In the genomic region with DNA sequence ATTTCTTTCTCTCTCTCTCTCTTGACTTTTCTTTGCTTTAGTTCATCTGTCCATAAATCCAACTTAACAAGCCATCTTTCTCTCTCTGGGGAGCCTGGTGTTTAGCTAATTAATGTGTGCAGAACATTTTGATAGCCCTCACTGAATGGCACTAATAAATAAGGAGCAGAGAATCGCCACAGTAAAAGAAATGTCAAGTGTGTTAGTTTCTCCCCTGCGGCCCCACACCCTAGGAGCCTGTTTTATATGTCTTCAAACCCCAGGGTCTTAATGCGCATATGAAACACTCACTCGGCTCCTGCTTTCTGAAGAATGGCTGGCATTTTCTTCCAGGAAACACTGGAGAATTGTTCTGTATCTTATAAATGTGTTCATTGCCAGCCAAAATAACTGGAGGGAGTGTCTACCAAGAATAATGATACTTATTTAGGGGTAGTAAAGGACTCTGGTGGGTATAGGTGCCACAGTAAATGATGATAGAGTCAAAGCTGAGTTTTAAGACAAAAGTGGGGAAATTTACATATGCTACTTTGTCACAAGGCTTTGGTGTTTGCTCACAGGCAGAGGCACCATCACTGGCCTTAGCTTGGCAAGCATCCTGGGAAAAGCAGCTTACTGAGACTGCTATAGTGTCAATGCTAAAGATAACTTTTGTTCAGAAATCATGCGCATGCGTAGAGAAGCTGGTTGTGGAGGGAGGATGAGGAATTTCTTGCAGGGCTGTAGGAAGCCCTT, we compare ENCODE assay signal across 12 mouse cellular contexts.
DNase-seq lines count a peak whose midpoint lies in the region; ATAC-seq lines count a peak whose summit lies in the region.
"Had no signal": no experiment of that assay in that cellular context is flagged by ENCODE, and none has a peak within 500 bp of the region (broad histone marks: within the 10 kb centered on the region; RNA-seq: fewer than 3 reads in every experiment).

No protein-coding gene starts in this region.

- no peak overlapping the region for H3K27ac ChIP-seq in forebrain, embryonic 16.5 days (ENCODE audit: low read length)
- H3K27ac ChIP-seq in midbrain, embryonic 16.5 days (ENCODE audit: low read length), result no peak overlapping the region
- H3K27ac ChIP-seq in liver, embryonic 12.5 days, result no peak overlapping the region
- H3K27ac ChIP-seq: embryonic facial prominence, embryonic 15.5 days; macrophage had no signal

- H3K4me1 ChIP-seq in forebrain, embryonic 16.5 days (replicated peaks; ENCODE audit: control insufficient read depth, insufficient read depth, low read length), result no peaks in the 10 kb centered on the region; the same call in 1 of the 2 replicates
- H3K4me1 ChIP-seq in midbrain, embryonic 16.5 days (ENCODE audit: control insufficient read depth, insufficient read depth, low read length), result 0 out of 2 replicates have a peak, but pooled peaks cover 3% of the 10 kb centered on the region
- no peaks in the 10 kb centered on the region for H3K4me1 ChIP-seq in liver, embryonic 12.5 days
- H3K4me1 ChIP-seq: embryonic facial prominence, embryonic 15.5 days had no signal

- ATAC-seq in forebrain, embryonic 16.5 days, result peak; percentile 62
- 0 out of 2 replicates have a peak, but pooled peaks have one; percentile 5 for ATAC-seq in midbrain, embryonic 16.5 days
- ATAC-seq in liver, embryonic 12.5 days, result no peak

- no peak overlapping the region for H3K9ac ChIP-seq in forebrain, embryonic 16.5 days (replicated peaks; ENCODE audit: low read depth, low read length)
- no peak overlapping the region for H3K9ac ChIP-seq in midbrain, embryonic 16.5 days (ENCODE audit: low read depth, low read length)
- no peak overlapping the region for H3K9ac ChIP-seq in liver, embryonic 12.5 days
- H3K9ac ChIP-seq: embryonic facial prominence, embryonic 15.5 days had no signal

- H3K4me3 ChIP-seq in forebrain, embryonic 16.5 days (replicated peaks; ENCODE audit: low read length), result no peak overlapping the region
- no peak overlapping the region for H3K4me3 ChIP-seq in midbrain, embryonic 16.5 days (ENCODE audit: low read depth, low read length)
- H3K4me3 ChIP-seq in liver, embryonic 12.5 days, result no peak overlapping the region
- H3K4me3 ChIP-seq: embryonic facial prominence, embryonic 15.5 days had no signal

- H3K4me2 ChIP-seq in forebrain, embryonic 16.5 days (ENCODE audit: low read length), result no peak overlapping the region
- no peak overlapping the region for H3K4me2 ChIP-seq in midbrain, embryonic 16.5 days (ENCODE audit: low read length)
- no peak overlapping the region for H3K4me2 ChIP-seq in liver, embryonic 12.5 days
- H3K4me2 ChIP-seq: embryonic facial prominence, embryonic 15.5 days had no signal

- WGBS in forebrain, embryonic 16.5 days, result 16% methylated on average over 6 of the region's 6 CpGs
- 25% methylated on average over 6 of the region's 6 CpGs for WGBS in midbrain, embryonic 16.5 days
- 75% methylated on average over 6 of the region's 6 CpGs for WGBS in liver, embryonic 12.5 days (ENCODE audit: insufficient replicate concordance)

- intact Hi-C loops in left cerebral cortex, postnatal 10 days (cut with DNase I), result no loop called here

- no peaks in the 10 kb centered on the region for H3K36me3 ChIP-seq in forebrain, embryonic 16.5 days (ENCODE audit: control insufficient read depth, insufficient read depth)
- no peaks in the 10 kb centered on the region for H3K36me3 ChIP-seq in midbrain, embryonic 16.5 days (ENCODE audit: control insufficient read depth, insufficient read depth, low read length)
- no peaks in the 10 kb centered on the region for H3K36me3 ChIP-seq in liver, embryonic 12.5 days
- H3K36me3 ChIP-seq: embryonic facial prominence, embryonic 15.5 days had no signal

- DNase-seq in left cerebral cortex, adult 11 months (ENCODE audit: low spot score), result peak; percentile 21
- no peak for DNase-seq in left cerebral cortex, postnatal 10 days (ENCODE audit: extremely low spot score in 1 of 2, low spot score in 2 of 2)
- peak; percentile 62 for DNase-seq in hindlimb bud, embryonic 11.5 days (ENCODE audit: extremely low spot score, low read depth, low spot score)
- no peak for DNase-seq in liver
- DNase-seq in urinary bladder, adult 18-20 months (ENCODE audit: low spot score in 2 of 2), result no peak
- DNase-seq: heart, postnatal 10 days; thymus, postnatal 14 days had no signal

- H3K9me3 ChIP-seq in forebrain, embryonic 16.5 days (ENCODE audit: control insufficient read depth, low read length), result no peaks in the 10 kb centered on the region; the same call in 1 of the 2 replicates
- no peaks in the 10 kb centered on the region for H3K9me3 ChIP-seq in midbrain, embryonic 16.5 days (replicated peaks; ENCODE audit: control insufficient read depth, low read length, poor library complexity, severe bottlenecking)
- H3K9me3 ChIP-seq in liver, embryonic 12.5 days (replicated peaks), result no peaks in the 10 kb centered on the region
- H3K9me3 ChIP-seq: embryonic facial prominence, embryonic 15.5 days had no signal

- H3K27me3 ChIP-seq in forebrain, embryonic 16.5 days (replicated peaks; ENCODE audit: control insufficient read depth, insufficient read depth, low read length), result no peaks in the 10 kb centered on the region
- H3K27me3 ChIP-seq in midbrain, embryonic 16.5 days (ENCODE audit: control insufficient read depth, insufficient read depth, low read depth, low read length), result no peaks in the 10 kb centered on the region
- H3K27me3 ChIP-seq in liver, embryonic 12.5 days (replicated peaks), result no peaks in the 10 kb centered on the region
- H3K27me3 ChIP-seq: embryonic facial prominence, embryonic 15.5 days had no signal

Comparison
In these comparisons a context has a peak if more than half of its experiments do, and no peak if none do; other contexts are left out.
1. DNase-seq: peak in left cerebral cortex, adult 11 months (single experiment) and hindlimb bud, embryonic 11.5 days (single experiment); none in left cerebral cortex, postnatal 10 days (0 of 2), liver (single experiment) and urinary bladder, adult 18-20 months (0 of 2).